Mouse (Mus musculus): ENCODE measurements around the gene Camta1. TPM values are rescaled to one million over a fixed set of nuclear protein-coding genes. Genes with fewer than 3 reads are reported as not detected.

Gene Camta1
- total RNA-seq, 1 experiment: 9.3 TPM

GRCm38 (mm10) chr4:151454065-151454464 lies 407.6 kb downstream of the Camta1 start:
- TF ChIP-seq ZC3H11A (IDR thresholded peaks at IDR 0.05; ENCODE audit: borderline replicate concordance, low read depth, low read length): no peak
- Histone ChIP-seq H3K4me1 (ENCODE audit: control insufficient read depth in 2 of 2, insufficient read depth in 2 of 2, low read length in 2 of 2, poor library complexity in 1 of 2) (no peaks in the 10 kb centered on the region; a peak in 1 of 4 replicates), H3K9ac (ENCODE audit: insufficient read depth, low read depth, low read length, poor library complexity, severe bottlenecking) (no peak overlapping the region), H3K4me3 (ENCODE audit: insufficient read depth in 1 of 2, low read depth in 1 of 2, low read length in 2 of 2, poor library complexity in 1 of 2, severe bottlenecking in 1 of 2) (no peak overlapping the region), H3K27ac (ENCODE audit: insufficient read depth, low read depth, low read length, poor library complexity, severe bottlenecking) (no peak overlapping the region), H3K9me3 (ENCODE audit: control insufficient read depth, insufficient read depth, low read depth, low read length) (no peaks in the 10 kb centered on the region), H3K36me3 (ENCODE audit: control insufficient read depth, insufficient read depth, low read length, poor library complexity, severe bottlenecking) (no peaks in the 10 kb centered on the region)
- in situ Hi-C loops (cut with MboI; ENCODE audit: low sequenced_read_pairs in 2 of 2, unreplicated experiment in 2 of 2): no loop called here
- no peak for DNase-seq (ENCODE audit: low read depth, low spot score)

GRCm38 (mm10) chr4:151451885-151452284 lies 409.8 kb downstream of the Camta1 start:
- H3K9ac ChIP-seq (ENCODE audit: insufficient read depth, low read depth, low read length, poor library complexity, severe bottlenecking): no peak overlapping the region
- no peaks in the 10 kb centered on the region for H3K9me3 ChIP-seq (ENCODE audit: control insufficient read depth, insufficient read depth, low read depth, low read length)
- no peak for DNase-seq (ENCODE audit: low read depth, low spot score)
- H3K27ac ChIP-seq (ENCODE audit: insufficient read depth, low read depth, low read length, poor library complexity, severe bottlenecking): no peak overlapping the region
- H3K4me3 ChIP-seq (ENCODE audit: insufficient read depth in 1 of 2, low read depth in 1 of 2, low read length in 2 of 2, poor library complexity in 1 of 2, severe bottlenecking in 1 of 2): no peak overlapping the region
- H3K4me1 ChIP-seq (ENCODE audit: control insufficient read depth in 2 of 2, insufficient read depth in 2 of 2, low read length in 2 of 2, poor library complexity in 1 of 2): no peaks in the 10 kb centered on the region; a peak in 1 of 4 replicates
- H3K36me3 ChIP-seq (ENCODE audit: control insufficient read depth, insufficient read depth, low read length, poor library complexity, severe bottlenecking): no peaks in the 10 kb centered on the region
- in situ Hi-C loops (cut with MboI; ENCODE audit: low sequenced_read_pairs in 2 of 2, unreplicated experiment in 2 of 2): no loop called here
- no peak for TF ChIP-seq ZC3H11A (IDR thresholded peaks at IDR 0.05; ENCODE audit: borderline replicate concordance, low read depth, low read length)
- no peak for TF ChIP-seq ZNF384 (IDR thresholded peaks at IDR 0.05; ENCODE audit: low read depth, low read length)
- no peak for TF ChIP-seq CHD2 (IDR thresholded peaks at IDR 0.05; ENCODE audit: low read depth, low read length)
- TF ChIP-seq HCFC1 (IDR thresholded peaks at IDR 0.05; ENCODE audit: borderline replicate concordance, insufficient read depth, low read length): no peak
- no peak for TF ChIP-seq MAFK (IDR thresholded peaks at IDR 0.05; ENCODE audit: insufficient read depth, low read depth, low read length)

GRCm38 (mm10) chr4:151449981-151450380 lies 411.7 kb downstream of the Camta1 start:
- no peak overlapping the region for H3K9ac ChIP-seq (ENCODE audit: insufficient read depth, low read depth, low read length, poor library complexity, severe bottlenecking)
- in situ Hi-C loops (cut with MboI; ENCODE audit: low sequenced_read_pairs in 2 of 2, unreplicated experiment in 2 of 2): no loop called here
- no peak overlapping the region for H3K27ac ChIP-seq (ENCODE audit: insufficient read depth, low read depth, low read length, poor library complexity, severe bottlenecking)
- H3K4me1 ChIP-seq (ENCODE audit: control insufficient read depth in 2 of 2, insufficient read depth in 2 of 2, low read length in 2 of 2, poor library complexity in 1 of 2): no peaks in the 10 kb centered on the region; a peak in 1 of 4 replicates
- no peak for DNase-seq (ENCODE audit: low read depth, low spot score)
- no peak overlapping the region for H3K4me3 ChIP-seq (ENCODE audit: insufficient read depth in 1 of 2, low read depth in 1 of 2, low read length in 2 of 2, poor library complexity in 1 of 2, severe bottlenecking in 1 of 2)
- TF ChIP-seq ZNF384 (IDR thresholded peaks at IDR 0.05; ENCODE audit: low read depth, low read length) (no peak), MAFK (IDR thresholded peaks at IDR 0.05; ENCODE audit: insufficient read depth, low read depth, low read length) (no peak), ZC3H11A (IDR thresholded peaks at IDR 0.05; ENCODE audit: borderline replicate concordance, low read depth, low read length) (no peak), CHD2 (IDR thresholded peaks at IDR 0.05; ENCODE audit: low read depth, low read length) (no peak), HCFC1 (IDR thresholded peaks at IDR 0.05; ENCODE audit: borderline replicate concordance, insufficient read depth, low read length) (no peak)
- no peaks in the 10 kb centered on the region for H3K36me3 ChIP-seq (ENCODE audit: control insufficient read depth, insufficient read depth, low read length, poor library complexity, severe bottlenecking)
- no peaks in the 10 kb centered on the region for H3K9me3 ChIP-seq (ENCODE audit: control insufficient read depth, insufficient read depth, low read depth, low read length)

DNA sequence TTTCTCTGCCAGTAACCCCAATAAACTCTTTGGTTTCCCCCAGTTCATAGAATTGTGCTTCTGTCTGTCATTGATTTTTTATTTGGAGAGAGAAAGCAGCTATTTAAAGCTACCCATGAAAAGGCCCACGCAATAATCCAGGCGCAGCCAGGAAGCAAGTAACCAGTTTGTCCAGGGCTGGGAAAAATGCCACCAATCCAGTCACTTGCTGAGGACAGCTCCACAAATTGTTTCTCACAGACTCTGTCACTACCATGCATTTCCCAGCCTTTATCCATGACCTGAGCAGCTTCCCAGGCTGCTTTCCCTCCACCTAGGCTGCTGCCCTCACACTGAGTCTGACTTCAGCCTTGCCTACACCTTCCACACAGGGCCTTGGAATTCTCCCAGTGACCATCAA lies 413.3 kb downstream of the Camta1 start:
- Histone ChIP-seq H3K4me1 (ENCODE audit: control insufficient read depth in 2 of 2, insufficient read depth in 2 of 2, low read length in 2 of 2, poor library complexity in 1 of 2) (no peaks in the 10 kb centered on the region; a peak in 1 of 4 replicates), H3K36me3 (ENCODE audit: control insufficient read depth, insufficient read depth, low read length, poor library complexity, severe bottlenecking) (no peaks in the 10 kb centered on the region), H3K9me3 (ENCODE audit: control insufficient read depth, insufficient read depth, low read depth, low read length) (no peaks in the 10 kb centered on the region), H3K9ac (ENCODE audit: insufficient read depth, low read depth, low read length, poor library complexity, severe bottlenecking) (no peak overlapping the region), H3K4me3 (ENCODE audit: insufficient read depth in 1 of 2, low read depth in 1 of 2, low read length in 2 of 2, poor library complexity in 1 of 2, severe bottlenecking in 1 of 2) (no peak overlapping the region), H3K27ac (ENCODE audit: insufficient read depth, low read depth, low read length, poor library complexity, severe bottlenecking) (no peak overlapping the region)
- no peak for TF ChIP-seq ZNF384 (IDR thresholded peaks at IDR 0.05; ENCODE audit: low read depth, low read length)
- no peak for TF ChIP-seq MAFK (IDR thresholded peaks at IDR 0.05; ENCODE audit: insufficient read depth, low read depth, low read length)
- TF ChIP-seq ZC3H11A (IDR thresholded peaks at IDR 0.05; ENCODE audit: borderline replicate concordance, low read depth, low read length): no peak
- no peak for TF ChIP-seq HCFC1 (IDR thresholded peaks at IDR 0.05; ENCODE audit: borderline replicate concordance, insufficient read depth, low read length)
- TF ChIP-seq CHD2 (IDR thresholded peaks at IDR 0.05; ENCODE audit: low read depth, low read length): no peak
- in situ Hi-C loops (cut with MboI; ENCODE audit: low sequenced_read_pairs in 2 of 2, unreplicated experiment in 2 of 2): no loop called here
- DNase-seq (ENCODE audit: low read depth, low spot score): no peak

DNA sequence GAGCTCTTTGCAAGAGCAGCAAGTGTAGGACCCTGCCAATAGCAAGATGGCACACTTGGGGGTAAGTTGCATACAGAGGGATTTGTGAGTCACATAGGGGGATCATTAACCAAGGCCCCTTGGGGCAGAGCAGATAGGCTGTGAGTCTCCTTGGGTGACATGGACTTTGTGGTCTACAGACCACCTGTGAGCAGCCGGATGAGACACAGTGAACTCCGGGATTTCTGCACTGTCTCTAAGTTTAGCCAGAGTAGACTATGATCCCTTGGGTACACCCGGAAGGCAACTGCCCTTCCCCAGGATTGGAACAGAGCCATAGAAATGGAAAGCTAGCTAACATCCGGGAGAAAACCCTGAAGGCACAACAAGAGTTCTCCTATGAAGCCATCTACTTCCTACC lies 417.0 kb downstream of the Camta1 start:
- in situ Hi-C loops (cut with MboI; ENCODE audit: low sequenced_read_pairs in 2 of 2, unreplicated experiment in 2 of 2): no loop called here
- DNase-seq (ENCODE audit: low read depth, low spot score): no peak
- no peak overlapping the region for H3K4me3 ChIP-seq (ENCODE audit: insufficient read depth in 1 of 2, low read depth in 1 of 2, low read length in 2 of 2, poor library complexity in 1 of 2, severe bottlenecking in 1 of 2)
- no peaks in the 10 kb centered on the region for H3K36me3 ChIP-seq (ENCODE audit: control insufficient read depth, insufficient read depth, low read length, poor library complexity, severe bottlenecking)
- no peak overlapping the region for H3K9ac ChIP-seq (ENCODE audit: insufficient read depth, low read depth, low read length, poor library complexity, severe bottlenecking)
- TF ChIP-seq ZNF384 (IDR thresholded peaks at IDR 0.05; ENCODE audit: low read depth, low read length) (no peak), HCFC1 (IDR thresholded peaks at IDR 0.05; ENCODE audit: borderline replicate concordance, insufficient read depth, low read length) (no peak), ZC3H11A (IDR thresholded peaks at IDR 0.05; ENCODE audit: borderline replicate concordance, low read depth, low read length) (no peak), MAFK (IDR thresholded peaks at IDR 0.05; ENCODE audit: insufficient read depth, low read depth, low read length) (no peak), CHD2 (IDR thresholded peaks at IDR 0.05; ENCODE audit: low read depth, low read length) (no peak)
- H3K27ac ChIP-seq (ENCODE audit: insufficient read depth, low read depth, low read length, poor library complexity, severe bottlenecking): no peak overlapping the region
- no peaks in the 10 kb centered on the region; a peak in 1 of 4 replicates for H3K4me1 ChIP-seq (ENCODE audit: control insufficient read depth in 2 of 2, insufficient read depth in 2 of 2, low read length in 2 of 2, poor library complexity in 1 of 2)
- no peaks in the 10 kb centered on the region for H3K9me3 ChIP-seq (ENCODE audit: control insufficient read depth, insufficient read depth, low read depth, low read length)

Data from ES-E14 (cell line).